Mouse (Mus musculus) limb, embryonic 12.5 days (tissue): Measurements from ENCODE around the gene Ccdc40. TPM values are rescaled to one million over a fixed set of nuclear protein-coding genes. Genes with fewer than 3 reads are reported as not detected.

Source experiments
- ATAC-seq: fragments of 200-750 bp; cut with Nextera tagmentation; 2 replicates; pipeline ENCODE4 v1.8.0; 2017; ENCODE audit warnings: low read depth, moderate TSS enrichment; ENCODE audit not compliant: insufficient number of reproducible peaks, insufficient read depth, low FRiP score, low TSS enrichment
- H3K27ac ChIP-seq: fragments of 300-500 bp; sonication (generic); 2 replicates; pipeline ENCODE4 v1.5.1; 2016; ENCODE audit warnings: mild to moderate bottlenecking, moderate library complexity
- H3K27me3 ChIP-seq: fragments of 300-500 bp; sonication (generic); 2 replicates; pipeline ENCODE4 v1.6.1; 2016; ENCODE audit warnings: mild to moderate bottlenecking, moderate library complexity
- H3K36me3 ChIP-seq: fragments of 300-500 bp; sonication (generic); 2 replicates; pipeline ENCODE4 v1.6.1; 2016; ENCODE audit warnings: mild to moderate bottlenecking, moderate library complexity
- H3K4me1 ChIP-seq: fragments of 300-500 bp; sonication (generic); replicated peaks from 2 replicates; pipeline ENCODE4 v1.6.1; 2016
- H3K4me2 ChIP-seq: fragments of 300-500 bp; sonication (generic); 2 replicates; pipeline ENCODE4 v1.6.1; 2016; ENCODE audit warnings: mild to moderate bottlenecking, moderate library complexity
- H3K4me3 ChIP-seq: fragments of 300-500 bp; sonication (generic); replicated peaks from 2 replicates; pipeline ENCODE4 v1.5.1; 2016; ENCODE audit warnings: mild to moderate bottlenecking
- H3K9ac ChIP-seq: fragments of 300-500 bp; sonication (generic); replicated peaks from 2 replicates; pipeline ENCODE4 v1.6.1; 2016; ENCODE audit warnings: mild to moderate bottlenecking, moderate library complexity
- H3K9me3 ChIP-seq: fragments of 300-500 bp; sonication (generic); 2 replicates; pipeline ENCODE4 v1.6.1; 2016; ENCODE audit warnings: mild to moderate bottlenecking, moderate library complexity
- WGBS: fragments of 180-500 bp; shearing (Covaris S2); methylation state at CpG from one replicate; pipeline ENCODE4 v1.1.7; 2016; 5-methylcytosine and 5-hydroxymethylcytosine counted together
- polyA plus RNA-seq: library from polyadenylated mRNA; unstranded; fragments of >200 nt; fragmentation: Nextera tagmentation; extraction: Ambion mirVana; gene quantifications from 2 replicates; pipeline ENCODE4 v1.2.1, GENCODE M21; 2016

The Ccdc40 gene
- polyA plus RNA-seq, 1 experiment from 2014 or later: 8.8 TPM

DNA sequence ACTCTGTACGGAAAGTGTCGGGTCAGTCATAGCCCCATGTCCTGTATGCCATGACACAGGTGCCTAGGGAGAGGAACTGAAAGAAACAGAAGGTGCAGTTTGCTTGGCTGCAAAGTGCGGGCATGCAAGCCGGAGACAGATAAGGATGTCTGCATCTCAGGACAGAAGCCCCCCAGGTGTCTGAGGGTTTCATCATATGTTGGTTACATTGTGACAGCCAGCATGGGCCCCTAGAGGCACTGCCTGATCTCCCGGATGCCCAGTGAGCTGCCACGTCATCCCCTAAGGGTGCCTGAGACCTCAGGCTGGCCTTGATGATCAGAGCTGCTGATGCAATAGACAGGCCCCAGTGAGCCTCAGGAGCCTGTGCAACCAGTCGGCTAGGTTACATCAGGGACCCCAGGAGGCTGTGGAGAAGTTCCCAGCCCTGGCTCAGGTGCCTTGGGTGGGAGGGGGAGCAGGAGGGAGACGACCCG is 36.7 kb upstream of the Ccdc40 start:
- H3K9ac ChIP-seq: no peak overlapping the region
- H3K4me1 ChIP-seq: peaks cover 55% of the 10 kb centered on the region
- no peak overlapping the region for H3K4me2 ChIP-seq
- H3K27me3 ChIP-seq: no peaks in the 10 kb centered on the region
- no peak overlapping the region for H3K27ac ChIP-seq
- no peaks in the 10 kb centered on the region for H3K9me3 ChIP-seq
- ATAC-seq: no peak
- no peak overlapping the region for H3K4me3 ChIP-seq
- 82% methylated on average over 9 of the region's 9 CpGs for WGBS
- H3K36me3 ChIP-seq: peaks cover 5% of the 10 kb centered on the region; the same call in 1 of the 2 replicates

DNA sequence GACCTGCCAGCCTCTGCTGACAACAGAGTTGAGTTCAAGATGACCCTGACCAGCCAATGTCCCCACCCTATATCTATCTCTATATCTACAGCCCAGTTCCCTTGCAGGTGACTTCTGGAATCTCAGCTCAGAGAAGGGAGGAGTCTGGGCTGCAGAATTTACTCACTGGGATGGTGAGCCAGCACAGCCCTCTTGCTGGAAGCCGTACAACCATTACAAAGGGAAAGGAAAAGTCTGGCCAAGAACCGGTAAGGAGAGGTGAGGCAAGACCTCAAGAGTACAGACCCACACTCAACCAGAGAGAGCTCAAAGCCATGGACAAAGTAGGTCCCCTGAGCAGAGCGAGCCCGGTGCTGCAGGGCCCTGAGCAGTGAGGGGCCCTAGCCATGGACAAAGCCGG is 36.2 kb upstream of the Ccdc40 start:
- Histone ChIP-seq H3K36me3 (peaks cover 9% of the 10 kb centered on the region), H3K9me3 (no peaks in the 10 kb centered on the region), H3K4me3 (no peak overlapping the region), H3K27ac (no peak overlapping the region), H3K4me2 (no peak overlapping the region), H3K27me3 (no peaks in the 10 kb centered on the region), H3K4me1 (peaks cover 50% of the 10 kb centered on the region), H3K9ac (no peak overlapping the region)
- ATAC-seq: no peak
- 88% methylated on average over 5 of the region's 5 CpGs for whole genome bisulfite sequencing

DNA sequence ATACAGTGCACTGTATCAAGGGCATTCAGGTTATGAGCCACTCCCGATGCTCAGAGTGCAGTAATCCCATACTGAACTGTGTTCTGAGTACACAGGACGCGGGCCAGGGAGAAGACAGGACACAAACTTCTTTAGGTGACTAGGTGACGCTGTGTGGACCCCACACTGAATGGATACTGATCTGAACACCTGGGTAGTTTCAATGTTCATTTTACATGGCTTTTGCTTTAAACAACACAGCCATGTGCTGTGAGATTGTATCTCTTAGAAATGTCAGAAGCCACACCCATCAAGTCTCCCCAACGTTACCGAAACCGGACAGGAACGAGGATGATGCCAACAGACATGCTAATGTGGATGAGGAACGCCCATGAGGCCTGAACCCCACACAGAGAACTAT is 35.8 kb upstream of the Ccdc40 start:
- Histone ChIP-seq H3K4me3 (no peak overlapping the region), H3K27ac (no peak overlapping the region), H3K9me3 (no peaks in the 10 kb centered on the region), H3K9ac (no peak overlapping the region), H3K4me1 (peaks cover 46% of the 10 kb centered on the region), H3K36me3 (peaks cover 13% of the 10 kb centered on the region), H3K27me3 (no peaks in the 10 kb centered on the region), H3K4me2 (no peak overlapping the region)
- ATAC-seq: no peak
- WGBS: 89% methylated on average over 9 of the region's 9 CpGs

DNA sequence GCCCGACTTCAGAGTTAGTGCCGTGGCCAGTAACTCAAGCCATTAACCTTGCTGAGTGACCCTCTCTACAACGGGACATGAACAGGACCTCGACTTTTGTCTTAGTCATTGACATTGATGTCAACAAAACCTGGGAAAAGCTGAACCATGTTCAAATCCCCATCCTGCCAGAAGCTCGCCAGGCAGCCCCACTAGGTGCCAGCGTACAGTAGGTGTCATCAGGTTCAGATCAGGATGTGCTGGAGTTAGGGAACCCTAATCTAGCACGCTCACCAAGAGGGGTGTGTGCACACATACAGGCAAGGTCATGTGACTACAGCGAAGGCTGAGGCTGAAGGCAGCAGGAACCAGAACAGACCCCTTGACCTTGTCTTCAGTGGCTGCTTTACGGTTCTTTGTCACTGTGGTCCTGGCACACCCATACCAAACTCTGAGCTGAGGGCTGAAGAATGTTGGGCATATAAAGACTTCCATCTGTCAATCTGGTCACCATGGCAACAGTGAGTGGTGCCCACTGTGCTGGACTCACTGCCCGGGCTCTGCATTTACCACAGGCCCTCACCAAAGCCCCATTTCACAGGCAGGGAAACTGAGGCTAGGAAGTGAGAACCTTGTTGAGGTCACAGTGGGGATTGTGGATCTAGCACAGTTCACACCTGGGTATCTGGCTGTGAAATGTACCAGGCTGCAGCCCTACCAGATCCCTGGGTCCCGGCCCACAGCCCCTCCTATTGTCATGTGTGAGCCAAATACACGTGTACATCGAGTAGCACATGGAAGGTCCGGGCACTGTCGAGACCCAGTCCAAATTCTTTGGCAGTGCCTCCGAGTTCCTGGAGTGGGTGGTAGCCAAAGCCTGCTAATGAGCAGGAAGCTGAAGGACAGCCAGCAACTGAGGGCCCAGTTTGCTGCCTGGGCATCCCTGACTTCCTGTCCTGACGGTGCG is 30.5 kb upstream of the Ccdc40 start:
- Histone ChIP-seq H3K4me3 (no peak overlapping the region), H3K4me2 (no peak overlapping the region), H3K9ac (no peak overlapping the region), H3K4me1 (peaks cover 18% of the 10 kb centered on the region), H3K27ac (no peak overlapping the region), H3K36me3 (peaks cover 43% of the 10 kb centered on the region), H3K27me3 (no peaks in the 10 kb centered on the region), H3K9me3 (no peaks in the 10 kb centered on the region)
- ATAC-seq: no peak
- 92% methylated on average over 18 of the region's 18 CpGs for WGBS

DNA sequence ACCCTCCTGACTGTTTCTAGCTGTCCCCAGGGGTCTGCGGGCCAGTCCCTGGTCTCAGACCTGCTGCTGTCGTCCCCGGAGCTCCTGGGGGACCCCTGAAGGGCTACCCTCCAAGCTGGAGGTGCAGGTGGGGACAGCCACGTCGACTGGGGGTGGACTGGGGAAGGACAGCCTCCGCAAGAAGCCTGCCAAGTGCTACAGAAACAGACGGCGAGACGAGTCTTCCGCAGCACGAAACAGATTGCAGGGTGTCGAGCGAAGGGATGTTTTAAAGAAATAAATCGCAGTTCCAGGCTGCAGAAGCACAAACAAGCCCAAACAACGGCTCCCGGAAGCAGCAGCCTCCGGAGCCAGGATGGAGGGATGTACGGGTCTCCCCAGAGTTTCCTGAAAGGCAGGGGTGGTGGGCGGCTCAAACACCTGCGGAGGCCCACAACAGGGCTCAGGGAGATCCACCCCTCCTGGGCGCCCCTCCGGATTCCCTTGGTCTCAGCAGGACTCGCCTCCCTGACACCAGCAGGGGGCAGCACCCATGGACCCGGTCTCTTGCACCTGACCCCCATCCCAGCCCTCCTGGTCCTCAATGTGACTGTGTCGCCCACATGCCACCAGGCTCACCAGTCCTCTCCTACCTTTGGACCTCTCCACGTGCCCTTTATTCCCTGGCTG is 29.7 kb upstream of the Ccdc40 start:
- peaks cover 48% of the 10 kb centered on the region for H3K36me3 ChIP-seq

DNA sequence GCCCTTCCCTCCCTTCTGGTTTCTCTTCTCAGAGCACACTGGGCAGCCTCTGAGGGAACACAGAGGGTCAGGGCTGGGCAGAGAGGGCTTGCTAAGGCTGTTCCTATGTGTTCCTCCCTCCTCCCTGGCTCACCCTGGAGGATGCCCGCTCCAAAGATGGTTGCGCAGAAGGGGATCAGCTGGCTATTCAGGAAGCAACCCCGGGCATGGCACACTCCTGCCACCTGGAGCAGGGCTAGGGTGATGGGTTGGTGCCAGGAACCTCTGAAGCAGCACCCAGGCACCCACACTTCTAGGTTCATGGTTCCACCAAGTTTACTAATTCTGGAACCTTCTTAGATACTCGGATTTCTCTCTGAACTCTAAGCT is 29.2 kb upstream of the Ccdc40 start:
- ATAC-seq: no peak
- peaks cover 52% of the 10 kb centered on the region for H3K36me3 ChIP-seq
- H3K9me3 ChIP-seq: no peaks in the 10 kb centered on the region
- H3K4me3 ChIP-seq: no peak overlapping the region
- H3K9ac ChIP-seq: no peak overlapping the region
- H3K27ac ChIP-seq: no peak overlapping the region; the same call in 1 of the 2 replicates
- WGBS: 85% methylated on average over 4 of the region's 4 CpGs
- no peak overlapping the region for H3K4me2 ChIP-seq
- no peaks in the 10 kb centered on the region for H3K27me3 ChIP-seq
- H3K4me1 ChIP-seq: peaks cover 10% of the 10 kb centered on the region

More for the DNA sequence above, 29.7 kb upstream of the Ccdc40 start:
- Histone ChIP-seq H3K9me3 (no peaks in the 10 kb centered on the region), H3K4me2 (no peak overlapping the region), H3K27ac (no peak overlapping the region; the same call in 1 of the 2 replicates), H3K4me1 (peaks cover 11% of the 10 kb centered on the region), H3K27me3 (no peaks in the 10 kb centered on the region), H3K4me3 (no peak overlapping the region), H3K9ac (no peak overlapping the region)
- no peak for ATAC-seq
- WGBS: 54% methylated on average over 26 of the region's 26 CpGs

DNA sequence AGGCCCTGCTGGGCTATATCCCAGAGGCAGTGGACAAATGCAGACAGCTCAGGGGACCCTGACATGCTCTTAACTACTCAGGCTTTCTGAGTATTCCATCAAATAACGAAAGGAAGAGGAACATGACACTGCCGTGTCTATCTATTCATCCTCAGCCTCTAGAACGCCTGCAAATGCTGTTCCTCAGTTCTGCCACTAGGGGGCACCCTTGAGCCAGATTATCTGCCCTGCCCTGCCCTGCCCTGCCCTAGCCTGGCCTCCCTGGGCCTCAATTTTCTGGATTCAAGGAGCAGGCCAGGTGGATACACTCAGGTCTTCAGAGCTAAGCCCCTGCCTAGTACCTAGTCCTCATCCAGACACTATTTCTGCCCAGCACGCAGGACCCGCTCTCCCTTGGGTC is 24.9 kb upstream of the Ccdc40 start:
- Histone ChIP-seq H3K36me3 (peaks cover 68% of the 10 kb centered on the region), H3K4me3 (no peak overlapping the region), H3K4me1 (peaks cover 7% of the 10 kb centered on the region), H3K27me3 (no peaks in the 10 kb centered on the region), H3K9ac (no peak overlapping the region), H3K27ac (no peak overlapping the region), H3K9me3 (no peaks in the 10 kb centered on the region), H3K4me2 (no peak overlapping the region)
- no peak for ATAC-seq
- 49% methylated on average over 5 of the region's 5 CpGs for WGBS

DNA sequence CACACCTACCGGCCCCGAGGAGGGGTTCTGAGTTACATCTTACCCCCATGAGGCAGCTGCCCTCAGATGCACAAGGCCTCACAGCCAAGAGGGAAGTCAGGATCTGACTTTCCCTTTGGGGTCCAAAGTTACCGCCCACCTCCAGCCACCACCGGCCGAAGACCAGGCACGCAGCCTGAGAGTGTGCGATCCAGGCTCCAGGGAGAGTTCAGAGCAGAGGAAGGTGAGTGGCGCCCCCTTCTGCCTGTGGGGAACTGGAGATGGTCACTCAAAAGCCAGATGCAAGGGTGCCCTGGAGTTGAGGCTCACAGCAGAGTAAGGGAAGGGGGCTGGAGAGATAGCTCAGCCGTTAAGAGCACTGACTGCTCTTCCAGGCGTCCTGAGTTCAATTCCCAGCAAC is 22.6 kb upstream of the Ccdc40 start:
- Histone ChIP-seq H3K36me3 (peaks cover 76% of the 10 kb centered on the region), H3K4me3 (no peak overlapping the region), H3K27me3 (no peaks in the 10 kb centered on the region), H3K9ac (no peak overlapping the region), H3K27ac (no peak overlapping the region), H3K4me1 (peaks cover 6% of the 10 kb centered on the region; the same call in 1 of the 2 replicates), H3K9me3 (no peaks in the 10 kb centered on the region), H3K4me2 (no peak overlapping the region)
- ATAC-seq: no peak
- WGBS: 86% methylated on average over 10 of the region's 10 CpGs

DNA sequence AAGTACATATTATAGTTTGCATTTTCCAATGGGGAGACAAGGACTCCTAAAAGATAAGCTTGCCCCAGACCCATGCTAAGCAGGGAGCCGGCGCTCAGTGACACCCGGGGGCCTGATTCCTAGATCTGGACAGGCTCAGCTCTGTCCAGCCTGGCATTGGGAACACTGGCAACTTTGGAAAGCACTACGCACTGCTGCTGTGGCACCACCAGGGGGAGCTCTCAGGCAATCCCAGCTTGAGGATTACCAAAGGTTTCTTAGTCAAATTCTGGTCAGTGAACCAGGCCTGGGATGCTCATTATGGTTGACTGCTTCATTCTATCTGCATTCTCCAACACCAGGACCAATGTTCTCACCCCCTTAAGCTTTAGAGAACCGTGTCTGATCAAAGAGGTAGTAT is 21.8 kb upstream of the Ccdc40 start:
- H3K9ac ChIP-seq: no peak overlapping the region
- no peak overlapping the region for H3K27ac ChIP-seq
- H3K4me1 ChIP-seq: peaks cover 9% of the 10 kb centered on the region
- H3K4me3 ChIP-seq: no peak overlapping the region
- no peaks in the 10 kb centered on the region for H3K27me3 ChIP-seq
- ATAC-seq: no peak
- WGBS: 33% methylated on average over 5 of the region's 5 CpGs
- no peaks in the 10 kb centered on the region for H3K9me3 ChIP-seq
- H3K36me3 ChIP-seq: peaks cover 73% of the 10 kb centered on the region
- no peak overlapping the region for H3K4me2 ChIP-seq

DNA sequence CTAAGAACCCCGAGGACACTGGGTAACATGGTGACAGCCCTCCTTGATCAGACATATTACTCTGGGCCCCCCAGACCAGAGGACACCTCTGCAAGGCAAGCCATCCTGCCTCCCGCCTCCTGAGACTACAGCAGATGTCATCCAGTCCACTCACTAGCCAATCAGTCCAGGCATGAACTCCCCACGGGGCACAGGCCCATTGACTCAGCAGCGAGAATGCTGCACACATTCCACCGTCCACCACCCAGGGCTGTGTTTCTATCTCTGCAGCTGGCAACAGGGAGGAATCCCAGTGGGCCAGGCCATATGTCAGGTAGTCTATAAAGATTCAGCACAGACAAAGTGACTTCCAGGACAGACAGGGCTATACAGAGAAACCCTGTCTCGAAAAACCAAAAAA is 20.4 kb upstream of the Ccdc40 start:
- no peak for ATAC-seq
- Histone ChIP-seq H3K4me2 (no peak overlapping the region), H3K36me3 (peaks cover 62% of the 10 kb centered on the region), H3K4me3 (no peak overlapping the region), H3K4me1 (peaks cover 23% of the 10 kb centered on the region), H3K9me3 (no peaks in the 10 kb centered on the region), H3K27ac (no peak overlapping the region), H3K9ac (no peak overlapping the region), H3K27me3 (no peaks in the 10 kb centered on the region)
- 87% methylated on average over 6 of the region's 6 CpGs for WGBS

DNA sequence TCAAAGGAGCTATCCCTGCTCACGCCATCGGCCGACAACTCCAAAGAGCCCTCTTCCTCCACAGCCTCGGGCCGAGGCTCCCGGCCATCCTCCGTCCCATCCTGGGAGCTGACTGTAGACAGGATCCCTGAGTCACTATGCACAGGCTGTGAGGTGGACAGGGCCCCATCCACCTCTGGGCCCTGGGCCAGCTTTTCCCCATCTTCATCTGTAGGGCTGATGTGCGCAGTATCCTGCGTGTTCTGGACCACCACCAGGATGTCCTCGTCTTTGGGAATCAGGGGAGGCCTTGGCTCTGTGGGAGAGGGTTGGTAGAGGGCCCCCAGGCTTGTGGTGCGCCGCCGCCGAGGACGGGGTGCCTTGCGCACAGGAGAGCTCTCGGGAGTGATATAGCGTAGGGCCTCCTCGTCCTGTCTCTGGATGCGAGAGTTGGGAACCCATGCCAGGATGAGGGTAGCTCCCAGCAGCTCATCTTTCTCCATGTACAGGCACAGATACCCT is 19.5 kb upstream of the Ccdc40 start:
- H3K27ac ChIP-seq: no peak overlapping the region
- H3K36me3 ChIP-seq: peaks cover 56% of the 10 kb centered on the region
- no peak for ATAC-seq
- H3K9me3 ChIP-seq: no peaks in the 10 kb centered on the region
- no peak overlapping the region for H3K4me3 ChIP-seq
- 95% methylated on average over 20 of the region's 20 CpGs for WGBS
- H3K9ac ChIP-seq: no peak overlapping the region
- peaks cover 32% of the 10 kb centered on the region for H3K4me1 ChIP-seq
- H3K27me3 ChIP-seq: no peaks in the 10 kb centered on the region
- no peak overlapping the region for H3K4me2 ChIP-seq
